Mouse (Mus musculus) adrenal gland, adult 10 weeks (tissue): ENCODE data around the gene Dach2. TPM values are rescaled to one million over a fixed set of nuclear protein-coding genes. Genes with fewer than 3 reads are reported as not detected.

Source experiments
- polyA plus RNA-seq: library from polyadenylated mRNA; stranded (reverse); fragments of 350-450 nt; fragmentation: Illumina TruSeq; extraction: RNeasy Lipid Tissue Mini Kit (QIAGEN cat#74804); gene quantifications from one replicate; pipeline ENCODE4 v1.2.3, GENCODE M21; 2014; ENCODE audit warnings: low read depth, low replicate concordance

Dach2 gene
- polyA plus RNA-seq, result 0.70 TPM

DNA sequence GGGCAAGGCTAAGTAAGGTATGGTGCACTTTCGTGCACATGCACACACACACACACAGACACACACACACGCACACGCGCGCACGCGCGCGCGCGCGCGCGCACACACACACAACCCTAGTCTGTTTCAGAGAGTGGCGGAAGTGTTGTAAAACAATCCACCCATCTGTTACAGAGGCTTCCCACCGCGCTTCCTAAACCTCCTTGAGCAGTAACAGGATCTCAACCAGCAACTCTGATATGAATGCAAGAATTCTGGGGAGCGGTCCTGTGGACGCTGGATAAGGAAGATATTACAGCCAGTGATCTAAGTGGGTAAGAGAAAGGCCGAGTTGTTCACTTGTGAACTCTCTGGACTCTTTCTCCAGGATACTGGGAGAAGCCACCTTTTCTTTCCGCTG is at the start of gene Dach2:
Gene Dach2, plus strand, starts transcription at position 107 of the 400 bp plus-strand sequence.

Other genes with a start within 250 kb of the Dach2 start
- 118 TPM for gene Chm, start 112.0 kb upstream of the Dach2 start, polyA plus RNA-seq